Mouse (Mus musculus) heart, adult 8-10 months (tissue): Measurements from ENCODE around the gene Apbb1ip. TPM values are rescaled to one million over a fixed set of nuclear protein-coding genes. Genes with fewer than 3 reads are reported as not detected.
A peak's percentile ranks its signal among the peaks of the same experiment; 100 is the strongest.
"Not testable (repeated sequence)": the region's sequence is repeated elsewhere in the genome, so short reads cannot be mapped to it uniquely, and the experiment has no call there.

Source experiments
- DNase-seq: peaks from one replicate; pipeline ENCODE4 v3.0.0; 2022; ENCODE audit warnings: low spot score
- total RNA-seq, 4 experiments: library from RNA; stranded (reverse); gene quantifications; 2 replicates each; pipeline ENCODE4 v1.2.4; 2022

Gene Apbb1ip
- total RNA-seq, 4 experiments from 2014 or later, result 1.9 to 4.7 (median 3.8) TPM

GRCm38 (mm10) chr2:22816231-22816630 lies 42.3 kb downstream of the Apbb1ip start:
- DNase-seq, result no peak

GRCm38 (mm10) chr2:22822293-22822692 lies 48.4 kb downstream of the Apbb1ip start:
- no peak for DNase-seq

GRCm38 (mm10) chr2:22845514-22845913 lies 71.6 kb downstream of the Apbb1ip start:
- no peak for DNase-seq

GRCm38 (mm10) chr2:22851900-22852299 lies 78.0 kb downstream of the Apbb1ip start:
- no peak for DNase-seq

- DNase-seq, result no peak
Observed at GRCm38 (mm10) chr2:22857501-22857900, 83.6 kb downstream of the Apbb1ip start.

- DNase-seq, result no peak
Observed at GRCm38 (mm10) chr2:22862194-22862593, 88.3 kb downstream of the Apbb1ip start.

GRCm38 (mm10) chr2:22864394-22865037 lies 90.6 kb downstream of the Apbb1ip start:
- peak; percentile 71 for DNase-seq

- DNase-seq, result no peak
Observed at GRCm38 (mm10) chr2:22865818-22866217, 91.9 kb downstream of the Apbb1ip start.

- no peak for DNase-seq
Observed at GRCm38 (mm10) chr2:22866894-22867424, 93.1 kb downstream of the Apbb1ip start.

GRCm38 (mm10) chr2:22873159-22873558 lies 99.3 kb downstream of the Apbb1ip start:
- no peak for DNase-seq

- no peak for DNase-seq
Observed at GRCm38 (mm10) chr2:22874628-22875027, 100.7 kb downstream of the Apbb1ip start.

GRCm38 (mm10) chr2:22876614-22877013 lies 102.7 kb downstream of the Apbb1ip start:
- DNase-seq, result no peak

- DNase-seq, result no peak
Observed at GRCm38 (mm10) chr2:22878781-22879180, 104.9 kb downstream of the Apbb1ip start.

GRCm38 (mm10) chr2:22880726-22881125 lies 106.8 kb downstream of the Apbb1ip start:
- not testable (repeated sequence) for DNase-seq

- DNase-seq, result no peak
Observed at GRCm38 (mm10) chr2:22894932-22895281, 121.0 kb downstream of the Apbb1ip start.

GRCm38 (mm10) chr2:22895282-22896273 lies 121.7 kb downstream of the Apbb1ip start, which contains the start of gene Pdss1:
TSS of gene Pdss1 (plus strand) at chr2:22895522.
- peak; percentile 90 for DNase-seq

- DNase-seq, result no peak
Observed at GRCm38 (mm10) chr2:22903947-22904346, 130.1 kb downstream of the Apbb1ip start.

GRCm38 (mm10) chr2:22914421-22914820 lies 140.5 kb downstream of the Apbb1ip start:
- no peak for DNase-seq

GRCm38 (mm10) chr2:22918651-22919050 lies 144.8 kb downstream of the Apbb1ip start:
- DNase-seq, result no peak
